Mouse (Mus musculus) activated CD4-positive, CD25-positive, alpha-beta regulatory T cell, adult 4 months (primary cell): Measurements from ENCODE around the gene Casz1. TPM values are rescaled to one million over a fixed set of nuclear protein-coding genes. Genes with fewer than 3 reads are reported as not detected.

Experiments
- ATAC-seq: one replicate; pipeline ENCODE4 v1.8.0; 2017
- polyA plus RNA-seq, 2 experiments: library from polyadenylated mRNA; unstranded; fragments of 100-300 nt; shearing (Covaris generic); gene quantifications; one replicate each; pipeline ENCODE4 v1.2.1; 2017

Gene Casz1
- polyA plus RNA-seq, 2 experiments from 2014 or later, result 0.56 to 0.75 TPM

GRCm38 (mm10) chr4:148803031-148803430, 1.2 kb upstream of the Casz1 start:
- no peak for ATAC-seq

GRCm38 (mm10) chr4:148803636-148804035, 593 bp upstream of the Casz1 start:
- ATAC-seq, result no peak

GRCm38 (mm10) chr4:148804780-148805160, 541 bp downstream of the Casz1 start:
- ATAC-seq, result no peak

- no peak for ATAC-seq
These were observed 1.1 kb downstream of the Casz1 start for GRCm38 (mm10) chr4:148805161-148805810.

- ATAC-seq, result no peak
These were observed 1.9 kb downstream of the Casz1 start for GRCm38 (mm10) chr4:148805811-148806747.

GRCm38 (mm10) chr4:148806836-148807235, 2.6 kb downstream of the Casz1 start:
- ATAC-seq, result no peak

GRCm38 (mm10) chr4:148807397-148807796, 3.2 kb downstream of the Casz1 start:
- ATAC-seq, result no peak

- no peak for ATAC-seq
These were observed 4.6 kb downstream of the Casz1 start for GRCm38 (mm10) chr4:148808839-148809238.

GRCm38 (mm10) chr4:148810706-148811105, 6.5 kb downstream of the Casz1 start:
- ATAC-seq, result no peak

- no peak for ATAC-seq
These were observed 7.7 kb downstream of the Casz1 start for GRCm38 (mm10) chr4:148811940-148812339.

- ATAC-seq, result no peak
These were observed 9.0 kb downstream of the Casz1 start for GRCm38 (mm10) chr4:148813247-148813646.

GRCm38 (mm10) chr4:148816556-148816955, 12.3 kb downstream of the Casz1 start:
- no peak for ATAC-seq

GRCm38 (mm10) chr4:148818161-148818560, 13.9 kb downstream of the Casz1 start:
- ATAC-seq, result no peak

GRCm38 (mm10) chr4:148820171-148820570, 15.9 kb downstream of the Casz1 start:
- ATAC-seq, result no peak

GRCm38 (mm10) chr4:148823281-148823680, 19.1 kb downstream of the Casz1 start:
- ATAC-seq, result no peak

GRCm38 (mm10) chr4:148830350-148830749, 26.1 kb downstream of the Casz1 start:
- no peak for ATAC-seq

- ATAC-seq, result no peak
These were observed 29.2 kb downstream of the Casz1 start for GRCm38 (mm10) chr4:148833245-148833990.

- no peak for ATAC-seq
These were observed 32.2 kb downstream of the Casz1 start for GRCm38 (mm10) chr4:148836391-148836790.

- ATAC-seq, result no peak
These were observed 32.8 kb downstream of the Casz1 start for GRCm38 (mm10) chr4:148837046-148837445.

GRCm38 (mm10) chr4:148837644-148838043, 33.4 kb downstream of the Casz1 start:
- no peak for ATAC-seq

GRCm38 (mm10) chr4:148842302-148842701, 38.1 kb downstream of the Casz1 start:
- ATAC-seq, result no peak

- ATAC-seq, result no peak
These were observed 40.7 kb downstream of the Casz1 start for GRCm38 (mm10) chr4:148844921-148845320.

GRCm38 (mm10) chr4:148846203-148846602, 42.0 kb downstream of the Casz1 start:
- no peak for ATAC-seq
